Mouse (Mus musculus): ENCODE results near the gene Ebp.

- TF ChIP-seq CTCF (IDR thresholded peaks at IDR 0.05) (no peak), EP300 (IDR thresholded peaks at IDR 0.05) (no peak)
Measured at GRCm38 (mm10) chrX:8222678-8223421, 29.5 kb upstream of the Ebp start.

Data from lung, postnatal 0 days (tissue).